16 mouse cellular contexts compared by ENCODE assay signal in the genomic region with DNA sequence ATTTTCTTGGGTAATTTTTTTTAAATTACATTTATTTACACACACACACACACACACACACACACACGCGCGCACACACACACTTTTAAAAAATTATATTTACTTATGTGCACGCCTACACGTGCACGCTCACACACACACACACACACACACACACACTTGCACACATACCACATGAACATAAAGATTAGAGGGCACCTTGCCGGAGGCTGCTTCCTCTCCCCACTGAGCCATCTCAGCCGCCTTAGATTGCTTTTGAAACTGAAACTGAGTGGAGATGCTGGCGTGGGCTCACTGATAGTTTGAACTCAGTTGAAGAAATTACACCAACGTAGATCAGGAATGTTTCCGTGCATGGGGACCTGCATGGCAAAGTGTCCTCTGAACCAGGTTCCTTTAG. TPM values are rescaled to one million over a fixed set of nuclear protein-coding genes. Genes with fewer than 3 reads are reported as not detected.
DNase-seq lines count a peak whose midpoint lies in the region; ATAC-seq and TF ChIP-seq lines count a peak whose summit lies in the region.
"Had no signal": no experiment of that assay in that cellular context is flagged by ENCODE, and none has a peak within 500 bp of the region (broad histone marks: within the 10 kb centered on the region; RNA-seq: fewer than 3 reads in every experiment).

No protein-coding gene starts in this region.

- no peaks in the 10 kb centered on the region for H3K9me3 ChIP-seq in heart, embryonic 16.5 days (replicated peaks; ENCODE audit: control insufficient read depth, low read length)
- H3K9me3 ChIP-seq: embryonic facial prominence, embryonic 13.5 days; forebrain, embryonic 10.5 days; midbrain, embryonic 12.5 days had no signal

- WGBS in heart, embryonic 16.5 days: 78% methylated on average over 11 of the region's 11 CpGs
- WGBS in spleen, adult 2 months: 42% methylated on average over 11 of the region's 11 CpGs

- H3K9ac ChIP-seq in heart, embryonic 16.5 days (ENCODE audit: low read length): no peak overlapping the region
- H3K9ac ChIP-seq: embryonic facial prominence, embryonic 13.5 days; midbrain, embryonic 12.5 days had no signal

- peaks cover 20% of the 10 kb centered on the region for H3K4me1 ChIP-seq in heart, embryonic 16.5 days (ENCODE audit: control insufficient read depth, insufficient read depth, low read length)
- peaks cover 8% of the 10 kb centered on the region; the same call in 1 of the 2 replicates for H3K4me1 ChIP-seq in spleen, adult 2 months (ENCODE audit: control insufficient read depth, insufficient read depth, insufficient read length)

- TF ChIP-seq POLR2A in spleen, adult 2 months (IDR thresholded peaks at IDR 0.05; ENCODE audit: low read depth, low read length): no peak

- ATAC-seq in heart, embryonic 16.5 days (replicated peaks; ENCODE audit: extremely low read depth, insufficient read depth, low FRiP score): no peak
- no peak for ATAC-seq in erythroblast, adult 5-6 weeks (replicated peaks; ENCODE audit: low FRiP score, poor library complexity, severe bottlenecking)

- H3K27me3 ChIP-seq in heart, embryonic 16.5 days (ENCODE audit: control insufficient read depth, insufficient read depth, low read length): no peaks in the 10 kb centered on the region
- H3K27me3 ChIP-seq in spleen, adult 2 months (ENCODE audit: control insufficient read depth, insufficient read depth, low read length): no peaks in the 10 kb centered on the region
- H3K27me3 ChIP-seq: embryonic facial prominence, embryonic 13.5 days had no signal

- TF ChIP-seq CTCF in spleen, adult 2 months (IDR thresholded peaks at IDR 0.05; ENCODE audit: extremely low read depth, insufficient read depth, insufficient read length, insufficient replicate concordance): no peak

- H3K36me3 ChIP-seq in heart, embryonic 16.5 days (ENCODE audit: control insufficient read depth, insufficient read depth): peaks cover 6% of the 10 kb centered on the region; the same call in 1 of the 2 replicates
- H3K36me3 ChIP-seq in spleen, adult 2 months (ENCODE audit: control insufficient read depth, insufficient read depth, low read length): 0 out of 2 replicates have a peak, but pooled peaks cover 2% of the 10 kb centered on the region

- peak overlapping the region; percentile 4; the same call in 1 of the 2 replicates for H3K4me2 ChIP-seq in heart, embryonic 16.5 days (ENCODE audit: low read depth, low read length)
- H3K4me2 ChIP-seq: embryonic facial prominence, embryonic 13.5 days; midbrain, embryonic 12.5 days had no signal

- no peak overlapping the region for H3K4me3 ChIP-seq in heart, embryonic 16.5 days (ENCODE audit: low read length)
- peak overlapping the region; percentile 45 for H3K4me3 ChIP-seq in spleen, adult 2 months (ENCODE audit: extremely low read depth, insufficient read depth, insufficient read length)
- H3K4me3 ChIP-seq: embryonic facial prominence, embryonic 13.5 days; forebrain, embryonic 10.5 days; layer of hippocampus, adult 2 months; left cerebral cortex, adult 2 months; midbrain, embryonic 12.5 days; myocyte had no signal

- DNase-seq in heart, adult 8-10 months (ENCODE audit: low spot score): no peak
- peak; percentile 77 for DNase-seq in T-cell, adult 2 months (ENCODE audit: low spot score)
- peak; percentile 30 to 31 for DNase-seq in spleen, adult 2 months (ENCODE audit: low read depth in 1 of 2, low spot score in 2 of 2)
- DNase-seq in thymus, postnatal 36 days: peak; percentile 45 to 56
- DNase-seq in adrenal gland, postnatal 4 days (ENCODE audit: low spot score in 2 of 2): no peak
- DNase-seq in cerebellum, postnatal 25 days: no peak
- DNase-seq: gastrocnemius, postnatal 36 days; lung, postnatal 36 days had no signal

- peak overlapping the region; percentile 66 for H3K27ac ChIP-seq in heart, embryonic 16.5 days (ENCODE audit: low read length)
- H3K27ac ChIP-seq in spleen, adult 2 months (ENCODE audit: insufficient read depth, low read length): peak overlapping the region; percentile 76
- H3K27ac ChIP-seq: embryonic facial prominence, embryonic 13.5 days; forebrain, embryonic 10.5 days; layer of hippocampus, adult 2 months; left cerebral cortex, adult 2 months; midbrain, embryonic 12.5 days had no signal

RNA-seq across cellular contexts. Expression of a gene that starts 4.0 kb away (rescaled TPM):
- 16.5 and 16.9 TPM in 2 replicates for polyA plus RNA-seq in heart, embryonic 16.5 days (2015; fragmentation: Nextera tagmentation; extraction: Ambion mirVana)
- total RNA-seq in heart, adult 8-10 months (2022): 10 to 100 TPM in 2 of 4 experiments, 1 to 10 TPM in 2; 6.4 to 10.8 (median 9.6) TPM
- polyA plus RNA-seq in spleen, adult 2 months (2012; rRNA removed): 2.6 and 3.0 TPM in 2 replicates
- total RNA-seq in adrenal gland, postnatal 4 days (2021): 10 to 100 TPM; 26.0 to 32.5 TPM
- 1.3 and 10.0 TPM in 2 replicates for total RNA-seq in erythroblast, adult 5-6 weeks (2015; ENCODE audit: low replicate concordance)
- 1.7 and 3.9 TPM in 2 replicates for total RNA-seq in erythroblast, adult 5-6 weeks (2017; ENCODE audit: low replicate concordance)

RNA-seq across cellular contexts. Expression of a gene that starts 37.2 kb away (rescaled TPM):
- polyA plus RNA-seq in heart, embryonic 16.5 days (2015; fragmentation: Nextera tagmentation; extraction: Ambion mirVana): 12.0 and 14.4 TPM in 2 replicates
- under 1 TPM; 0.38 to 0.66 (median 0.57) TPM for total RNA-seq in heart, adult 8-10 months (2022)
- 4.7 and 6.4 TPM in 2 replicates for polyA plus RNA-seq in spleen, adult 2 months (2012; rRNA removed)
- total RNA-seq in adrenal gland, postnatal 4 days (2021): 10 to 100 TPM in 1 of 2 experiments, 1 to 10 TPM in 1; 9.5 to 11.8 TPM
- total RNA-seq in erythroblast, adult 5-6 weeks (2015; ENCODE audit: low replicate concordance): 21.3 and 21.9 TPM in 2 replicates
- total RNA-seq in erythroblast, adult 5-6 weeks (2017; ENCODE audit: low replicate concordance): 18.1 and 21.2 TPM in 2 replicates

RNA-seq across cellular contexts. Expression of a gene that starts 39.9 kb away (rescaled TPM):
- polyA plus RNA-seq in heart, embryonic 16.5 days (2015; fragmentation: Nextera tagmentation; extraction: Ambion mirVana): 68.9 and 75.5 TPM in 2 replicates
- total RNA-seq in heart, adult 8-10 months (2022): 10 to 100 TPM; 28.4 to 38.8 (median 30.2) TPM
- 9.0 and 11.2 TPM in 2 replicates for polyA plus RNA-seq in spleen, adult 2 months (2012; rRNA removed)
- total RNA-seq in adrenal gland, postnatal 4 days (2021): 10 to 100 TPM; 64.9 to 75.4 TPM
- 6.1 and 13.6 TPM in 2 replicates for total RNA-seq in erythroblast, adult 5-6 weeks (2015; ENCODE audit: low replicate concordance)
- 7.6 and 27.6 TPM in 2 replicates for total RNA-seq in erythroblast, adult 5-6 weeks (2017; ENCODE audit: low replicate concordance)

RNA-seq across cellular contexts. Expression of a gene that starts 40.0 kb away (rescaled TPM):
- polyA plus RNA-seq in heart, embryonic 16.5 days (2015; fragmentation: Nextera tagmentation; extraction: Ambion mirVana): 0.77 and 0.89 TPM in 2 replicates
- total RNA-seq in heart, adult 8-10 months (2022): 10 to 100 TPM in 2 of 4 experiments, 1 to 10 TPM in 2; 8.9 to 13.2 (median 10.3) TPM
- 0.55 and 0.74 TPM in 2 replicates for polyA plus RNA-seq in spleen, adult 2 months (2012; rRNA removed)
- 1 to 10 TPM; 4.9 to 8.0 TPM for total RNA-seq in adrenal gland, postnatal 4 days (2021)
- not detected in 2 replicates for total RNA-seq in erythroblast, adult 5-6 weeks (2015; ENCODE audit: low replicate concordance)
- total RNA-seq in erythroblast, adult 5-6 weeks (2017; ENCODE audit: low replicate concordance): not detected in 2 replicates

Comparison
In these comparisons a context has a peak if more than half of its experiments do, and no peak if none do; other contexts are left out.
1. DNase-seq: peak in T-cell, adult 2 months (single experiment), spleen, adult 2 months (2 of 2) and thymus, postnatal 36 days (2 of 2); none in heart, adult 8-10 months (single experiment), adrenal gland, postnatal 4 days (0 of 2) and cerebellum, postnatal 25 days (0 of 2).
2. RNA of a gene that starts 37.2 kb away (total RNA-seq): 18.1 to 21.9 TPM in erythroblast, adult 5-6 weeks and 9.5 to 11.8 TPM in adrenal gland, postnatal 4 days; 0.38 to 0.66 TPM in heart, adult 8-10 months; every median in the first group is over 4 times any median in the second.